Mouse (Mus musculus) G1E (cell line): Measurements from ENCODE around the gene Spry1.

ENCODE experiments used
- CTCF ChIP-seq: IDR thresholded peaks from 2 replicates; pipeline ENCODE4 v1.5.1; 2012; ENCODE audit warnings: low read depth, low read length, inconsistent platforms, mixed read lengths
- GATA1 ChIP-seq: IDR thresholded peaks from 2 replicates; pipeline ENCODE4 v1.6.1; 2012; ENCODE audit warnings: borderline replicate concordance, low read length, inconsistent platforms, mixed read lengths
- GATA2 ChIP-seq: IDR thresholded peaks from 2 replicates; pipeline ENCODE4 v1.6.1; 2012; ENCODE audit warnings: low read depth, low read length, inconsistent platforms, borderline replicate concordance
- POLR2AphosphoS5 ChIP-seq: IDR thresholded peaks from 2 replicates; pipeline ENCODE4 v1.6.1; 2012; ENCODE audit warnings: low read depth, low read length, inconsistent platforms; ENCODE audit not compliant: insufficient replicate concordance
- TAL1 ChIP-seq: conservative IDR thresholded peaks from 2 replicates; pipeline ENCODE4 v1.6.1; 2012; ENCODE audit warnings: low read depth, low read length, inconsistent platforms, mixed read lengths

GRCm38 (mm10) chr3:37639690-37640089 is at the start of gene Spry1:
- TF ChIP-seq CTCF = no peak
- no peak for TF ChIP-seq TAL1
- no peak for TF ChIP-seq GATA1
- TF ChIP-seq GATA2 = no peak
- TF ChIP-seq POLR2AphosphoS5 = no peak
